ENCODE assay signal across 13 mouse cellular contexts in genomic region chr15:84211564-84211963, GRCm38 (mm10). TPM values are rescaled to one million over a fixed set of nuclear protein-coding genes. Genes with fewer than 3 reads are reported as not detected.
A peak's percentile ranks its signal among the peaks of the same experiment; 100 is the strongest.
DNase-seq lines count a peak whose midpoint lies in the region; ATAC-seq and TF ChIP-seq lines count a peak whose summit lies in the region.
"Had no signal": no experiment of that assay in that cellular context is flagged by ENCODE, and none has a peak within 500 bp of the region (broad histone marks: within the 10 kb centered on the region; RNA-seq: fewer than 3 reads in every experiment).

No protein-coding gene starts in this region.

- peak; percentile 6; the same call in 1 of the 2 replicates for ATAC-seq in forebrain, embryonic 16.5 days
- no peak for ATAC-seq in forebrain, embryonic 15.5 days (replicated peaks)
- no peak for ATAC-seq in liver, embryonic 15.5 days (ENCODE audit: insufficient read depth)
- ATAC-seq: activated CD4-positive, CD25-positive, alpha-beta regulatory T cell, adult 4 months had no signal

- no peak for TF ChIP-seq CTCF in layer of hippocampus, adult 2 months (conservative IDR thresholded peaks at IDR 0.05)

- no peak for DNase-seq in layer of hippocampus, adult 2 months (ENCODE audit: low spot score in 2 of 2)
- no peak for DNase-seq in layer of hippocampus, postnatal 36 days
- DNase-seq in MN1 (ENCODE audit: low spot score), result peak; percentile 33
- DNase-seq in kidney, adult 11 months, result no peak
- no peak for DNase-seq in gastrocnemius, postnatal 36 days

- 79% methylated on average over 4 of the region's 4 CpGs for WGBS in forebrain, embryonic 16.5 days
- 79% methylated on average over 4 of the region's 4 CpGs for WGBS in forebrain, embryonic 15.5 days
- 63% methylated on average over 4 of the region's 4 CpGs for WGBS in liver, embryonic 15.5 days (ENCODE audit: insufficient replicate concordance)

- no peaks in the 10 kb centered on the region for H3K9me3 ChIP-seq in forebrain, embryonic 16.5 days (ENCODE audit: control insufficient read depth, low read length)
- no peaks in the 10 kb centered on the region for H3K9me3 ChIP-seq in forebrain, embryonic 15.5 days
- H3K9me3 ChIP-seq in liver, embryonic 15.5 days (replicated peaks), result no peaks in the 10 kb centered on the region
- H3K9me3 ChIP-seq: embryonic facial prominence, embryonic 15.5 days; hindbrain, embryonic 15.5 days; limb, embryonic 10.5 days had no signal

- no peaks in the 10 kb centered on the region for H3K27me3 ChIP-seq in forebrain, embryonic 16.5 days (replicated peaks; ENCODE audit: control insufficient read depth, insufficient read depth, low read length)
- H3K27me3 ChIP-seq in forebrain, embryonic 15.5 days, result no peaks in the 10 kb centered on the region
- no peaks in the 10 kb centered on the region for H3K27me3 ChIP-seq in liver, embryonic 15.5 days
- H3K27me3 ChIP-seq: embryonic facial prominence, embryonic 15.5 days; hindbrain, embryonic 15.5 days had no signal

- H3K4me1 ChIP-seq in forebrain, embryonic 16.5 days (replicated peaks; ENCODE audit: control insufficient read depth, insufficient read depth, low read length), result peaks cover 8% of the 10 kb centered on the region
- H3K4me1 ChIP-seq in forebrain, embryonic 15.5 days, result peaks cover 7% of the 10 kb centered on the region
- H3K4me1 ChIP-seq in liver, embryonic 15.5 days (replicated peaks), result peaks cover 64% of the 10 kb centered on the region

- no peak overlapping the region for H3K4me3 ChIP-seq in forebrain, embryonic 16.5 days (replicated peaks; ENCODE audit: low read length)
- H3K4me3 ChIP-seq in forebrain, embryonic 15.5 days, result no peak overlapping the region
- no peak overlapping the region for H3K4me3 ChIP-seq in layer of hippocampus, adult 2 months
- no peak overlapping the region for H3K4me3 ChIP-seq in liver, embryonic 15.5 days (replicated peaks)
- H3K4me3 ChIP-seq: embryonic facial prominence, embryonic 15.5 days; hindbrain, embryonic 15.5 days; left cerebral cortex, adult 2 months; limb, embryonic 10.5 days had no signal

- H3K36me3 ChIP-seq in forebrain, embryonic 16.5 days (ENCODE audit: control insufficient read depth, insufficient read depth), result peaks cover 19% of the 10 kb centered on the region
- H3K36me3 ChIP-seq in forebrain, embryonic 15.5 days, result peaks cover 45% of the 10 kb centered on the region
- H3K36me3 ChIP-seq in liver, embryonic 15.5 days (replicated peaks), result peaks cover 61% of the 10 kb centered on the region

- no peak overlapping the region for H3K9ac ChIP-seq in forebrain, embryonic 16.5 days (replicated peaks; ENCODE audit: low read depth, low read length)
- no peak overlapping the region for H3K9ac ChIP-seq in forebrain, embryonic 15.5 days (replicated peaks)
- no peak overlapping the region for H3K9ac ChIP-seq in liver, embryonic 15.5 days
- H3K9ac ChIP-seq: embryonic facial prominence, embryonic 15.5 days; hindbrain, embryonic 15.5 days had no signal

- H3K27ac ChIP-seq in forebrain, embryonic 16.5 days (ENCODE audit: low read length), result no peak overlapping the region
- no peak overlapping the region for H3K27ac ChIP-seq in forebrain, embryonic 15.5 days (replicated peaks)
- peak overlapping the region; percentile 33; the same call in 1 of the 2 replicates for H3K27ac ChIP-seq in layer of hippocampus, adult 2 months
- peak overlapping the region; percentile 93 for H3K27ac ChIP-seq in liver, embryonic 15.5 days (replicated peaks)
- H3K27ac ChIP-seq: embryonic facial prominence, embryonic 15.5 days; hindbrain, embryonic 15.5 days; left cerebral cortex, adult 2 months had no signal

- intact Hi-C loops in gastrocnemius, postnatal 36 days (cut with DNase I), result loop anchor here (2.0 to 5.0 kb wide), 2 partner anchors 46 to 403 kb away; no protein-coding TSS in a partner anchor

- no peak overlapping the region for H3K4me2 ChIP-seq in forebrain, embryonic 16.5 days (ENCODE audit: low read length)
- no peak overlapping the region for H3K4me2 ChIP-seq in forebrain, embryonic 15.5 days (replicated peaks)
- no peak overlapping the region for H3K4me2 ChIP-seq in liver, embryonic 15.5 days
- H3K4me2 ChIP-seq: embryonic facial prominence, embryonic 15.5 days; hindbrain, embryonic 15.5 days had no signal

RNA-seq across cellular contexts. Expression of gene Samm50, which starts 19.5 kb away (rescaled TPM):
- polyA plus RNA-seq in forebrain, embryonic 16.5 days (2015; fragmentation: Nextera tagmentation; extraction: Ambion mirVana), result 88.5 and 91.8 TPM in 2 replicates
- 83.1 and 89.2 TPM in 2 replicates for polyA plus RNA-seq in forebrain, embryonic 15.5 days (2015; fragmentation: Nextera tagmentation; extraction: Ambion mirVana)
- total RNA-seq in layer of hippocampus, adult 2 months (2021), result 100 to 1,000 TPM in 1 of 2 experiments, 10 to 100 TPM in 1; 93.6 to 102 TPM
- total RNA-seq in layer of hippocampus, postnatal 36 days (2021), result 10 to 100 TPM; 93.0 to 93.1 TPM
- 68.0 and 71.0 TPM in 2 replicates for polyA plus RNA-seq in liver, embryonic 15.5 days (2015; fragmentation: Nextera tagmentation; extraction: Ambion mirVana)
- 100 to 1,000 TPM; 169 to 174 TPM for total RNA-seq in gastrocnemius, postnatal 36 days (2021)

RNA-seq across cellular contexts. Expression of gene Parvb, which starts 20.3 kb away (rescaled TPM):
- 2.2 and 2.8 TPM in 2 replicates for polyA plus RNA-seq in forebrain, embryonic 16.5 days (2015; fragmentation: Nextera tagmentation; extraction: Ambion mirVana)
- 2.8 and 3.8 TPM in 2 replicates for polyA plus RNA-seq in forebrain, embryonic 15.5 days (2015; fragmentation: Nextera tagmentation; extraction: Ambion mirVana)
- total RNA-seq in layer of hippocampus, adult 2 months (2021), result 10 to 100 TPM; 29.9 to 34.0 TPM
- 10 to 100 TPM; 32.4 to 37.7 TPM for total RNA-seq in layer of hippocampus, postnatal 36 days (2021)
- polyA plus RNA-seq in liver, embryonic 15.5 days (2015; fragmentation: Nextera tagmentation; extraction: Ambion mirVana), result 5.3 and 6.1 TPM in 2 replicates
- 10 to 100 TPM; 45.8 to 49.5 TPM for total RNA-seq in gastrocnemius, postnatal 36 days (2021)

RNA-seq across cellular contexts. Expression of gene Pnpla3, which starts 43.9 kb away (rescaled TPM):
- 5.1 and 5.3 TPM in 2 replicates for polyA plus RNA-seq in forebrain, embryonic 16.5 days (2015; fragmentation: Nextera tagmentation; extraction: Ambion mirVana)
- 3.4 and 4.0 TPM in 2 replicates for polyA plus RNA-seq in forebrain, embryonic 15.5 days (2015; fragmentation: Nextera tagmentation; extraction: Ambion mirVana)
- 1 to 10 TPM; 7.3 to 8.1 TPM for total RNA-seq in layer of hippocampus, adult 2 months (2021)
- total RNA-seq in layer of hippocampus, postnatal 36 days (2021), result 1 to 10 TPM; 7.2 to 7.6 TPM
- polyA plus RNA-seq in liver, embryonic 15.5 days (2015; fragmentation: Nextera tagmentation; extraction: Ambion mirVana), result 2.6 and 3.7 TPM in 2 replicates
- 1 to 10 TPM; 3.8 to 5.9 TPM for total RNA-seq in gastrocnemius, postnatal 36 days (2021)
- polyA plus RNA-seq: activated CD4-positive, CD25-positive, alpha-beta regulatory T cell, adult 4 months had no signal

Comparison
In these comparisons a context has a peak if more than half of its experiments do, and no peak if none do; other contexts are left out.
1. H3K27ac ChIP-seq: peak in layer of hippocampus, adult 2 months (single experiment) and liver, embryonic 15.5 days (single experiment); none in forebrain, embryonic 16.5 days (single experiment) and forebrain, embryonic 15.5 days (single experiment).